Mouse (Mus musculus) erythroblast, embryonic 14.5 days (primary cell): ENCODE data around the gene Dpp4. TPM values are rescaled to one million over a fixed set of nuclear protein-coding genes. Genes with fewer than 3 reads are reported as not detected.

Experiments
- H3K27me3 ChIP-seq: 2 replicates; pipeline ENCODE4 v1.6.1; 2012; ENCODE audit warnings: inconsistent platforms; ENCODE audit not compliant: control insufficient read depth
- H3K36me3 ChIP-seq: 2 replicates; pipeline ENCODE4 v1.6.1; 2012; ENCODE audit warnings: mild to moderate bottlenecking, inconsistent platforms; ENCODE audit not compliant: control insufficient read depth
- H3K4me1 ChIP-seq: 2 replicates; pipeline ENCODE4 v1.6.1; 2012; ENCODE audit warnings: inconsistent platforms; ENCODE audit not compliant: control insufficient read depth
- H3K4me3 ChIP-seq: replicated peaks from 2 replicates; pipeline ENCODE3; 2012; ENCODE audit warnings: moderate library complexity, mild to moderate bottlenecking, inconsistent platforms
- H3K9me3 ChIP-seq: 2 replicates; pipeline ENCODE4 v1.6.1; 2012; ENCODE audit warnings: low read length, inconsistent platforms, mixed read lengths; ENCODE audit not compliant: control insufficient read depth
- GATA1 ChIP-seq: IDR thresholded peaks from 2 replicates; pipeline ENCODE4 v1.6.1; 2012; ENCODE audit warnings: low read length, inconsistent platforms, mixed read lengths
- TAL1 ChIP-seq: IDR thresholded peaks from 3 replicates; pipeline ENCODE4 v1.6.1; 2012; ENCODE audit warnings: low read length, inconsistent platforms, mixed read lengths
- polyA plus RNA-seq: library from polyadenylated mRNA; stranded (reverse); fragments of >175 nt; gene quantifications from 2 replicates; pipeline ENCODE4 v1.2.3, GENCODE M21; 2012

Dpp4 gene
- polyA plus RNA-seq, 1 experiment, result not detected

DNA sequence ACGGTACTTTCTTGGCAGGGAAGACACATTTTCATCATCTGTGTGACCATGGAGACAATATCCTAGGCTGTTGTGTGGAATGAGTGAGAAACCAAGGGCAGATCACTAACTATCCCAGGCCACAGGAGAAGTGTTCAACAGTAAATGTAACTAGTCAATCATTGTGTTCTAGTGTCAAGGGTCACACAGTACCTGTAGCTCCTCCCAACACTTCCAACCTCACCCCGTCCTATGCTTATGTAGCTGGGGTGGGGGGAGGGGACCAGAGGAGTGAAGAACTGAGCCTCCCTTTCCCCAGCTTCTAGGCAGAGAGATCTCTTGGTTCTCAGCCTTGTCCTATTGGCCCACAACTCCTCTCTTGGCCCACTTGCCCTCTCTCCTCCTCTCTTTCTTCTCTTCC, 42.0 kb downstream of the Dpp4 start:
- Histone ChIP-seq H3K4me1 (no peaks in the 10 kb centered on the region), H3K27me3 (no peaks in the 10 kb centered on the region), H3K36me3 (no peaks in the 10 kb centered on the region), H3K4me3 (no peak overlapping the region), H3K9me3 (no peaks in the 10 kb centered on the region)
- no peak for TF ChIP-seq GATA1
- TF ChIP-seq TAL1, result no peak

DNA sequence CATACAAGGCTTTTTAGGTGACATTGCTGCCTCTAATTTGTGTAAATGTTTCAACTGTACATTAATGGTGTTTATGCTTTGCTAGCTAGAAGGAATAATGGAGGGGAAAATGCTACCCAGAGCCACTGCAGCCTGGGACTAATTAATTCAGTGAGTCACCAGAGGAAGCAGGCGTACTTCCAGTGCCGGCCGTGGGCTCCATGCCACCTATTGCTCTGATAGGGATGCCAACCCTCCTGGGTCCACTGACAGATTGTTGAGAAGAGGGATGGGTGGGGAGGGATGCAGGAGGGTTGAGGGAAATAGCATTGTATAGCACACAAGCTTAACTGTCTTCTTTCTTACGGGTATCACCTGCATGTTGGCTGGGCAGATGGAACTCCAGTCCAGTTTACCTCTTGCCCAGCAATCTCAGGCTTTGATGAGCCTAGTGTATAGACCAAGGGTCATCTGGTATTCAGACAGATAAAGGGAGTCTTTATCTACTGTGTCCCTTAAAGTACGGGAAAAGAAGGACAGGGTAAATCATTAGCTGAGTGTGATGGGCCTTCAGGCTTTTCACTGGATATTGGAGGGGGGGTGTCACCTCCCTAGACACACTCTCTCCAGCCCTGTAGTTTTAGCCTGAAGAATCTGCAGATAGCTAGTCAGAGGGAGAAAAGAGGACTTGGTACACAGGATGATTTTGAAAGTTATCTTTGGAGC, 43.5 kb downstream of the Dpp4 start:
- Histone ChIP-seq H3K27me3 (no peaks in the 10 kb centered on the region), H3K4me3 (no peak overlapping the region), H3K36me3 (no peaks in the 10 kb centered on the region), H3K9me3 (no peaks in the 10 kb centered on the region), H3K4me1 (no peaks in the 10 kb centered on the region)
- no peak for TF ChIP-seq TAL1
- TF ChIP-seq GATA1, result no peak

DNA sequence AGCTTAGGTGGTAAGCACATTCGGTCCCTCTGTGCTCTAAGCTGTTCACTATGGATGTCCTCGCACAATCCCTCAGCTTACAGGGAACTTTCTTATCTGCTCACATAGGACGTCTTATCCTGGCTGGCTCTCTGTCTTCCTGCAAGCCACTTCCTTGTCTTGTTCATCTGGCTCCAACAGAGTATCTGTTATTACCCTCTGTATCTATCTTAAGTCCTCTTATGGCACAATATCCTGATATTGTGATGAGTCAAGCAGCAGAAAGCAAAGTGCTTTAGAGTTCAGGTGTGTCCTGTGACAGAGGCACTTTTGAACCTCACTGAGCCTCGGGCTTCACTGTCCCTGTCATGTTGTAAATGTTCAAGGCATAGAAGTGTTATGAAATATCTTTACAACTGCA, 48.4 kb downstream of the Dpp4 start:
- no peaks in the 10 kb centered on the region for H3K36me3 ChIP-seq
- H3K4me1 ChIP-seq, result no peaks in the 10 kb centered on the region
- no peaks in the 10 kb centered on the region for H3K9me3 ChIP-seq
- H3K4me3 ChIP-seq, result no peak overlapping the region
- TF ChIP-seq TAL1 (no peak), GATA1 (no peak)
- no peaks in the 10 kb centered on the region for H3K27me3 ChIP-seq

DNA sequence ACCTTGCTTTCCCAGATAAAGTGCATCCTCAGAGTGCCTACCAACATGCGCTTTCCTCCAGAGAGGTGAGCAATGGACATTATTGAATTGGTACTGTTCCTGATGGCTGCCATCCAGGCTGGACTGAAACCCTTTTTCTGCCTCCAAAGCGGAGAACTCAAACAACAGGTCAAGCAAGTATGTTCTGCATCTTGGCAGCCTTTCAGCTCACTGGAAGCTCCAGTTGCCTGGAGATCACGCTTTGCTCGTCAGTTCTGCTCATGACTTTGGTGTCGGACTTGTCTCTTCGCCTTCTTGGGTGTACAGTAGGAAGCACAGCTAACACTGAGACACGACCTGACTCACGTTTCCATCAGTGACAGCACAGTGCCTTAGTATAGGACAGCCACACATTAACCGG, 49.8 kb downstream of the Dpp4 start:
- H3K27me3 ChIP-seq, result no peaks in the 10 kb centered on the region
- H3K36me3 ChIP-seq, result no peaks in the 10 kb centered on the region
- no peaks in the 10 kb centered on the region for H3K4me1 ChIP-seq
- H3K4me3 ChIP-seq, result no peak overlapping the region
- no peak for TF ChIP-seq TAL1
- TF ChIP-seq GATA1, result no peak
- no peaks in the 10 kb centered on the region for H3K9me3 ChIP-seq

DNA sequence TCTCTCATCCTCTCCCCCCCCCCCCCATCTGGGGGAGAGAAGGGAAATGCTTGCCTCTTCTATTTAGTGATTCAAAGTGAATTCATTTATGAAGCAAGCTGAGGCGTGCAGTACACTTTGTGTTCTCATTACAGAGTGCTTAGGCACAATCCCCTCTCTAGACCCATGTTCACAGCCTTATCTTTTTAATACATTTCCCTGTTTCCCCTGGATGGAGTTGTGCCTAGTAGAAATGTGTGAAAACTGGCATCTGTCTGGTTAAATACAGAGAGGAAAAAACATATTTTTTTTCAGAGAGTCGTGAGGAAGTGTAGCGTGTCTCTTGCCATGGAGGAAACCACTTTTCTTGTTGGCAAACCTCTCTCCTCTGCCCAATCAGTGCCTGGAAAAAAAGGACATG, 50.5 kb downstream of the Dpp4 start:
- H3K36me3 ChIP-seq, result no peaks in the 10 kb centered on the region
- H3K4me1 ChIP-seq, result no peaks in the 10 kb centered on the region
- TF ChIP-seq TAL1 (no peak), GATA1 (no peak)
- H3K27me3 ChIP-seq, result no peaks in the 10 kb centered on the region
- no peaks in the 10 kb centered on the region for H3K9me3 ChIP-seq
- H3K4me3 ChIP-seq, result no peak overlapping the region

DNA sequence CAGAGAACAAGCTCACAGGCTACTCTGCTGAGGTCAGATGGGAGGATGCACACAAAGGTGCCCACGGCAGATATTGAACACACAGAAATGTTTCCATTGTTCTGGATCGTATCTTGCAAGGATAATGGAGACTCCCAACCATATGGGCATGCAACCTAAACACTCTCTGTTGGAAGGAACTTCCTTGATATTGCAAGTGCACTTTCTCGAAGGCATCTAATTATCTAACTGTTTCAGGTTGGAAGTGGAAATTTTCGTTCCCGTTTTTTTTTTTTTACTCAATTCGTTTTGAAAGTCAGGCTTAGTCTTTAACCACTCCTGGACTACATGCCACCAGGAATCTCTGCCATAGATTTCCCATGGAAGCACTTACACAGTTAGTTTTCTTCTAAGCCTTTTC, 51.2 kb downstream of the Dpp4 start:
- Histone ChIP-seq H3K36me3 (no peaks in the 10 kb centered on the region), H3K27me3 (no peaks in the 10 kb centered on the region), H3K9me3 (no peaks in the 10 kb centered on the region), H3K4me1 (no peaks in the 10 kb centered on the region), H3K4me3 (no peak overlapping the region)
- TF ChIP-seq TAL1 (no peak), GATA1 (no peak)

DNA sequence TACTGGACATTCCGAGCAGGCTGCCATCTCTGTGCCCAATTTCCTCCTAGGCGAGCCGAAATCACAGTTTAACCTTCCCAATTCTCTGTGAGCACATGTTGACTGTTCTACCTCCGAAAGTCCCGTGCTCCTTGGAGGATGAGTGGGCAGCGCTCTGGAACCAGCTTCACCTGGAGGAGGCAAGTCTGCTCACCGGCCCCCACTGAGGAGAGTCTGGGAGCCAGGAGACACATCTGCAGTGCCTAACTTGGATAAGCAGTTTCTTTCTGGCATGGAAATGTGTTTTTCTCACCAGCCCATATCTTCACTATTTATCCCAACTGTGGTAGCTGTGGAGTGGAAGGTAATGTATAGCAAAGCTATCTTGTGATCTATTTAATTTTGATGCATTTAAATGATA, 54.8 kb downstream of the Dpp4 start:
- no peaks in the 10 kb centered on the region for H3K27me3 ChIP-seq
- no peak for TF ChIP-seq GATA1
- TF ChIP-seq TAL1, result no peak

DNA sequence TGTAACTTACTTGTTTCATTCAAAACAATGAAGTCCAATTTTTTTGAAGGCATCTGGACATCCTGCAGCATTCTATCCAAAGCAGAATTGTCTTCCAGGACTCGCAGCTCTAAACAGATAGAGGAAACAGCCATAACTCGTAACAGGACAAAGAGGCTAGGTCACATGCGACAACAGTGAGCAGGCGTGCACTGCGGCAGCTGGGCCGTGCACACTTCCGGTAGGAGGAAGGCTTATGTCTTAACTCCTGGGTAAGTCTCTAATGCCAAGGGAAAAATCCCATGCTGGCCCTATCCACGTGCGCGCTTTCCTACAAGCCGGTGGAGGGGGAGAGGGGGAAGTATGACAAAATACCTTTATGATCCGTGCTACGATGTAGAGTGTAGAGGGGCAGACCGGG, 55.4 kb downstream of the Dpp4 start:
- TF ChIP-seq GATA1 (no peak), TAL1 (no peak)
- Histone ChIP-seq H3K9me3 (no peaks in the 10 kb centered on the region), H3K4me1 (no peaks in the 10 kb centered on the region), H3K36me3 (no peaks in the 10 kb centered on the region), H3K4me3 (no peak overlapping the region), H3K27me3 (no peaks in the 10 kb centered on the region)

More for the DNA sequence above, 54.8 kb downstream of the Dpp4 start:
- Histone ChIP-seq H3K36me3 (no peaks in the 10 kb centered on the region), H3K9me3 (no peaks in the 10 kb centered on the region), H3K4me1 (no peaks in the 10 kb centered on the region), H3K4me3 (no peak overlapping the region)

DNA sequence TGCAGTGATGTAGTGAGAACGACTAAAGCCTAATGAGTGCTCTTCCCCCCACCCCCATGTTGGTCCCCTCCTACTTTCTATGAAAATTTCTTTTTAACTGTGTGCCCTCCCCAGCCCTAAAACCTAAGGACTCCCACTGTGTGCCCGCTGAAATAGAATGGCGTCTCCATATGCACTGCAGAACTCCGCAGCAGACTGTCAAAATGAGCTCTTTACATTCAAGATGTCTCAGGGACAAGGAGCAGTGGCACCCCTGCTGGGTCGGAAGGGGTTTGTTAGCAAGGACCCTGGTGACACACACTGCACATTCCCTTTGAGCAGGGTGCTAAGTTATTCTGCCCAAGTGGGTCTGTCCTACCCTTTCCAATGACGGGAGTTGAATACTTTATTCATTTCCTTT, 56.3 kb downstream of the Dpp4 start:
- no peaks in the 10 kb centered on the region for H3K4me1 ChIP-seq
- no peaks in the 10 kb centered on the region for H3K27me3 ChIP-seq
- H3K9me3 ChIP-seq, result no peaks in the 10 kb centered on the region
- H3K4me3 ChIP-seq, result no peak overlapping the region
- TF ChIP-seq GATA1 (no peak), TAL1 (no peak)
- no peaks in the 10 kb centered on the region for H3K36me3 ChIP-seq

DNA sequence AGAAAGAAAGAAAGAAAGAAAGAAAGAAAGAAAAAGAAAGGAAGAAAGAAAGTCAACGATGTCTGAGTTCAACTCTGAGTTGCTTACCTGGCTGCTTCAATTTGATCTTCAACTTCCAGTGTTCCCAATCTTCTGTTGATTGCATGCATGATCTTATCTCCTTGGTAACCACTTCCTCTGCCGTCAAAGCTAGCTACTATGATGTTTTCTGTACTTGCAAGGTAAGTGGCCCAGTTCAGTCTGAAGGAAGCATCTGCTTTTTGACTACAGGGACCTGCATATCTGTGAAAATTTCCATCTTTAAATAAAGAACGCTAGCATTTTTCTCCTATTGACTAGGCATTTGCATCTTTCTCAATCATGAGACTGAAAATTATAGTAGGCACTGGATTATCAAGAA, 60.0 kb downstream of the Dpp4 start:
- Histone ChIP-seq H3K4me3 (no peak overlapping the region), H3K36me3 (no peaks in the 10 kb centered on the region), H3K9me3 (no peaks in the 10 kb centered on the region), H3K4me1 (no peaks in the 10 kb centered on the region), H3K27me3 (no peaks in the 10 kb centered on the region)
- TF ChIP-seq TAL1, result no peak
- no peak for TF ChIP-seq GATA1

DNA sequence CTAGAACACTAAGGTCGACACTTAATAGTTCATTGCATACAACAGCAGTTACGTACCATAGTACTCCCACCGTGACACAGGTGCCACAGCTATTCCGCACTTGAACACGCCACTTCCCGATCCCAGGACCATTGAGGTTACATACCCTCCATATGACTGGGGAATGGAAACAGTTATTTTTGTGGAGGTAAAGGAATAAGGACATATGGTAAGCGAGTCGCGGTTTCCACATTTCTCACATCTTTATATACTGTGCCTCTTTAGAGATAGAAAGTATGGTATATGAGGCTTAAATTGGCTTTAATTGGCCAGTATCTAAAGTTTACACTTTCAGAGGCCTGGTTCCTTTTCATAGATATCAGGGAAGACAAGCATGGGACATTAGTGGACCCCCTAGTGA, 64.3 kb downstream of the Dpp4 start:
- H3K36me3 ChIP-seq, result no peaks in the 10 kb centered on the region
- H3K27me3 ChIP-seq, result no peaks in the 10 kb centered on the region
- no peak overlapping the region for H3K4me3 ChIP-seq
- H3K9me3 ChIP-seq, result no peaks in the 10 kb centered on the region
- TF ChIP-seq GATA1, result no peak
- TF ChIP-seq TAL1, result no peak
- no peaks in the 10 kb centered on the region for H3K4me1 ChIP-seq
